Mouse (Mus musculus): ENCODE measurements at regions not wholly inside any gene's neighbourhood (a gene's known extent, or its start where the extent isn't known, plus 50 kb on each side); places are given as distances from the start of the nearest gene placed in this dataset.

DNA sequence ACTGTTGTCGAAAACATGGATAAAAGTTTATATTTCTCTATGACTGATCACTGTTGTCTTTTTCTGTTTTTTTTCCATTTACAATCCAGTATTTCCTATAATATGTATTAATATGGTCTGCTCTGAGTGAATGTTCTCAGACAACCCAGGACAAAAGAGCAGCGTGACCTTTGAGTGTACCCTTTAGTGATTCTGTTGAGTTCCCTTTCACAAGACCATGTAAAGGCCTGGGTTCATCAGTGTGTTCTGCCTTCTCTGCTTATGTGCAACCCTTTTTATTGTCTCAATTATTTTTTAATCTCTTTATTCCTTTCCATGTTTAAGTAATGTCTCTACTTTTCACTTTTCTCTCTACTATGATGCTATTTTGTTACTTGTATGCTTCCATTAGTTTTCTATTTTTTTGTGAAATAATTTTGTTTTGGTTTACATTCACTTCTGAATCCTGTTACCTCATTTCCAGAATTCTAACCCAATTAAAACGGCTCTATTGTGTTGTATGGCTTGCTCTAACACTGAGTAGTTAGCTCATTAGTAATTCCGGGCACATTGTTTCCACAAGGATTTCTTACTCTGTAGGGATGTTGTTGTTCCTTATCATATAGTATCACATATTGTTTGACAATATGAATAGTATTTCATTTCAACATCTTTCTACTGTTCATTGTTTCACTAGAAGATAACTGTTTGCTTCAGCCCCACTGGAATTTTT is 523.9 kb upstream of the Hsf2 start:
- H3K36me3 ChIP-seq (ENCODE audit: control insufficient read depth, insufficient read depth, low read length), result no peaks in the 10 kb centered on the region
- ATAC-seq (ENCODE audit: low FRiP score, low TSS enrichment), result no peak
- H3K27ac ChIP-seq (ENCODE audit: low read depth, low read length), result no peak overlapping the region
- no peaks in the 10 kb centered on the region for H3K9me3 ChIP-seq (ENCODE audit: control insufficient read depth, low read length)
- H3K9ac ChIP-seq (ENCODE audit: low read depth, low read length), result no peak overlapping the region
- no peaks in the 10 kb centered on the region for H3K27me3 ChIP-seq (ENCODE audit: control insufficient read depth, insufficient read depth, low read length)
- WGBS, result 88% methylated on average over 4 of the region's 4 CpGs
- no peaks in the 10 kb centered on the region for H3K4me1 ChIP-seq (ENCODE audit: control insufficient read depth, insufficient read depth, low read length)
- H3K4me3 ChIP-seq (ENCODE audit: low read length), result no peak overlapping the region
- H3K4me2 ChIP-seq (replicated peaks; ENCODE audit: low read depth, low read length), result no peak overlapping the region

DNA sequence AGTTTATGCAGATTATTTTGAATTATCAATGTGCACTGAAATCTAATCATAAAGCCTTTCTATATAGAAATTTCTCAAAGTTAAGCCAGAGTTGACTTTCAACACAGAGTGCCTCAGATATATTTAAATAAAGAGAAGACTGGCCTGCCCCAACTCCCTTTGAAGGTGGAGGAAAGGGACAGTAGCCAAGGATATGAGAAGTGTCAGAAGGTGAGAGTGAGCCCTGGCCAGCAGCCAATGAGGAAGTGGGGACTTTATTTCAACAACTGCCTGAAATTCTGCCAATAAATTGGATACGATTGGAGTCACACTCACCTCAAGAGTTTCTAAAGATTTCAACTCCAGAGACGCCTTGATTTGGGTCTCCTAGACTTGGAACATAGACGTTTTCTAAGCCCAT is 523.0 kb upstream of the Hsf2 start:
- H3K4me3 ChIP-seq (ENCODE audit: low read length), result no peak overlapping the region
- no peaks in the 10 kb centered on the region for H3K36me3 ChIP-seq (ENCODE audit: control insufficient read depth, insufficient read depth, low read length)
- ATAC-seq (ENCODE audit: low FRiP score, low TSS enrichment), result no peak
- H3K9me3 ChIP-seq (ENCODE audit: control insufficient read depth, low read length), result no peaks in the 10 kb centered on the region
- H3K27ac ChIP-seq (ENCODE audit: low read depth, low read length), result no peak overlapping the region
- WGBS, result 65% methylated on average over 3 of the region's 3 CpGs
- no peak overlapping the region for H3K4me2 ChIP-seq (replicated peaks; ENCODE audit: low read depth, low read length)
- H3K27me3 ChIP-seq (ENCODE audit: control insufficient read depth, insufficient read depth, low read length), result no peaks in the 10 kb centered on the region
- H3K4me1 ChIP-seq (ENCODE audit: control insufficient read depth, insufficient read depth, low read length), result no peaks in the 10 kb centered on the region
- no peak overlapping the region for H3K9ac ChIP-seq (ENCODE audit: low read depth, low read length)

DNA sequence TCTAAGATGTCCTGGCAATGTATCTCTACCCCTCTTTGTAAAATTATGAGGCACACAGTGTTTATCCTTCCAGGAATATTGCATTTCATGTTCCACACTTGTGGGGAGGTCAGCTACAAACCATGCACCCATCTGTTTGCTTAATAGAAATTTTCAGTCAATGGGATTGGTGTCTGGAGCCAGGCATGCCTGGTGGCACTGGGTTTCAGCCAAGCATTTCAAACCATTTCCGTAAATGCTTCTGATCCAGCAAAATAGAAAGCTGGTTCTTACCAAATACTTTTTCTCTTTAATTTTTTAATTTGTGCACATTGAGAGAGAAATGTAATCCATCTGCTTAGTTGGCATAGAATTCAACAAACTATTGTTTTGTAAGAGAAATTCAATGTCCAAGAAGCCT is 517.3 kb upstream of the Hsf2 start:
- Histone ChIP-seq H3K4me2 (replicated peaks; ENCODE audit: low read depth, low read length) (no peak overlapping the region), H3K27ac (ENCODE audit: low read depth, low read length) (no peak overlapping the region), H3K9ac (ENCODE audit: low read depth, low read length) (no peak overlapping the region), H3K4me1 (ENCODE audit: control insufficient read depth, insufficient read depth, low read length) (no peaks in the 10 kb centered on the region), H3K36me3 (ENCODE audit: control insufficient read depth, insufficient read depth, low read length) (no peaks in the 10 kb centered on the region), H3K9me3 (ENCODE audit: control insufficient read depth, low read length) (no peaks in the 10 kb centered on the region), H3K4me3 (ENCODE audit: low read length) (no peak overlapping the region), H3K27me3 (ENCODE audit: control insufficient read depth, insufficient read depth, low read length) (no peaks in the 10 kb centered on the region)
- no peak for ATAC-seq (ENCODE audit: low FRiP score, low TSS enrichment)
- WGBS, result 93% methylated on average over 1 of the region's 1 CpGs

DNA sequence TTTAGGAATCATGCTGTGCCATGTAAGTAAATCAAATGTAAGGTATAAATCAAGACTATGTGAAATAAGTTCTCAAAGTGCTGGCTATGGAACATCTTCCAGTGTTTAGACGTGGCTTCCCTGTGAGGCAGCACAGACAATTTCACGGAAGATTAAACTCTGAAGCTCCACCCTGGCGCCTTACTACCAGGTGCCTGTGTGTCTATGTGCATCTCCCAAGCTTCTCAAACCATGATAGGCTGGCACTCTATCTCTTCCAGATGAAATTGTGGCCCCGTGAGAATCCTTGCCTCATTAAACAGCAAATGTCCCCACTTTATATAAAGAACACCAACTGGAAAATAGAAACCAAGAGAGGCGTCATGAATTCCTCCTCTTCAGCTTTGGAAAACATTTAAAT is 511.4 kb upstream of the Hsf2 start:
- no peak overlapping the region for H3K4me2 ChIP-seq (replicated peaks; ENCODE audit: low read depth, low read length)
- H3K27me3 ChIP-seq (ENCODE audit: control insufficient read depth, insufficient read depth, low read length), result no peaks in the 10 kb centered on the region
- peak; percentile 94 for ATAC-seq (ENCODE audit: low FRiP score, low TSS enrichment)
- 53% methylated on average over 5 of the region's 5 CpGs for WGBS
- no peak overlapping the region for H3K9ac ChIP-seq (ENCODE audit: low read depth, low read length)
- no peak overlapping the region for H3K27ac ChIP-seq (ENCODE audit: low read depth, low read length)
- no peaks in the 10 kb centered on the region for H3K9me3 ChIP-seq (ENCODE audit: control insufficient read depth, low read length)
- no peaks in the 10 kb centered on the region for H3K4me1 ChIP-seq (ENCODE audit: control insufficient read depth, insufficient read depth, low read length)
- H3K4me3 ChIP-seq (ENCODE audit: low read length), result no peak overlapping the region
- no peaks in the 10 kb centered on the region for H3K36me3 ChIP-seq (ENCODE audit: control insufficient read depth, insufficient read depth, low read length)

DNA sequence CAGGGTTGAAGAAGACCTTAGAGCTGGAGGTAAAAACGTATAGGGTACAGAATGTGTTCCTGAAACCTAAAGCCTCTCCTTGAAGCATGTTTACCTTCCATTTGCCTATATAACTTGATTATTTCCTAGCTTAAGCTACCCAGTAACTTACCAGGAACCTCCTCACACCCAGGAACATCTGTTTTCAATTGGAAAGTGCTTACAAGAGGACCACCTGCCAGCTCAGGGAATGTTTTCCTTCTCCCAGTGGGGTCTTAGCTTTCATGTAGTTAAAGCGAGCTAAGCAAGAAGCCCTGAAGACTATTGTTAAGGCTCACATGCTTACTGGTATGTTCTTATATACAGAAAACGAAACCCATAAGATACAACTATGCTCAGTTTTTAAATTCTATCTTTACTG is 506.6 kb upstream of the Hsf2 start:
- Histone ChIP-seq H3K4me2 (replicated peaks; ENCODE audit: low read depth, low read length) (no peak overlapping the region), H3K9ac (ENCODE audit: low read depth, low read length) (no peak overlapping the region), H3K36me3 (ENCODE audit: control insufficient read depth, insufficient read depth, low read length) (no peaks in the 10 kb centered on the region), H3K27me3 (ENCODE audit: control insufficient read depth, insufficient read depth, low read length) (no peaks in the 10 kb centered on the region), H3K4me3 (ENCODE audit: low read length) (no peak overlapping the region), H3K4me1 (ENCODE audit: control insufficient read depth, insufficient read depth, low read length) (no peaks in the 10 kb centered on the region), H3K27ac (ENCODE audit: low read depth, low read length) (no peak overlapping the region), H3K9me3 (ENCODE audit: control insufficient read depth, low read length) (no peaks in the 10 kb centered on the region)
- 40% methylated on average over 3 of the region's 3 CpGs for WGBS
- no peak for ATAC-seq (ENCODE audit: low FRiP score, low TSS enrichment)

DNA sequence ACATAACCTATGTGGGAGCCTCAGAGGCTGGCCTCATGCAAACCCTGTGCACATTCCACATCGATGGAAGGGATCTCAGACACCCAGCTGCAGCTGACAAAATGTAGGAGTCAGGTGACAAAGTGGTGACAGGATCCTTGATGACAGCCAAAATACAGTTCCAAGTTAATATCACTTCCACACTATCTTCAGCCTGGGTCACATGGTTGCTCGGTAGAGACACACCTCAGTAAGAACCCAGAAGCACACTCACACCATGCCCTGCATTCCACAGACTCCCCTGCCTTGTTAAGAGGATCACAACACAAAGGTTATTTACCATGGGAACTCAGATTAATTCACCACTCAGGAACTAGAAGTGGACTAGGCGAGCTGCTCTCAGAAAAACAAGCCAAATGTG is 505.4 kb upstream of the Hsf2 start:
- no peak overlapping the region for H3K9ac ChIP-seq (ENCODE audit: low read depth, low read length)
- no peaks in the 10 kb centered on the region for H3K4me1 ChIP-seq (ENCODE audit: control insufficient read depth, insufficient read depth, low read length)
- ATAC-seq (ENCODE audit: low FRiP score, low TSS enrichment), result no peak
- H3K27me3 ChIP-seq (ENCODE audit: control insufficient read depth, insufficient read depth, low read length), result no peaks in the 10 kb centered on the region
- no peak overlapping the region for H3K4me2 ChIP-seq (replicated peaks; ENCODE audit: low read depth, low read length)
- H3K4me3 ChIP-seq (ENCODE audit: low read length), result no peak overlapping the region
- no peaks in the 10 kb centered on the region for H3K36me3 ChIP-seq (ENCODE audit: control insufficient read depth, insufficient read depth, low read length)
- H3K9me3 ChIP-seq (ENCODE audit: control insufficient read depth, low read length), result no peaks in the 10 kb centered on the region
- 61% methylated on average over 3 of the region's 3 CpGs for WGBS
- no peak overlapping the region for H3K27ac ChIP-seq (ENCODE audit: low read depth, low read length)

DNA sequence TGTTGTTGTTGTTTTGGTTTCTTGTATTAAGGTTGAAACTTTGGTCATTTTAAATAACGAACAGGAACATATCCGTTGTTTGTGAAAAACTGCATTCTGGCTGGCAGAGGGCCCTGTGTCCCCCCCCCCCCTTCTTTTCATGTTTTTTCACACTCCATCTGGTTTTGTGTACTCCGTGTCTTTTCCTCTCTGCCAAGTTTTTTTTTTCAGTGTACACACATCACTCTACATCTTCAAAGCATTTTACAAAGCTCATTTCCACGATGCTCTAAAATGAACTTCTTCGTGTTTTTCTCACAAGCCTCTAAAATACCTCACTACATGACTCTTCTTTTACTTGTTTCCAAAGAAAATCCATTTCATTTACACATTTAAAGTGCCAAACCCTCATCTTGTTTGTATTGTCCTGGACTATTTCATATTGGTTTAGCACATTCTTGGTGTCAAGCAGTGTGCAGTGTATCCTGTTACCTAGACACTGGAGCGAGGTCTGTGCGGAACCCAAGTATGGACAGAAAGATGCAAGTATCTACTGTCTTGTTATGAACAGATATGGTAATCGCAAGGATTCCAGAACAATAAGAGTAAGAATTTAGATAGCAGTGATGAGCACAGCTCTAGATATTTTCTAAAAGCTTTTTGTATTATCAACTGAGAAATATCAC is 503.5 kb upstream of the Hsf2 start:
- no peaks in the 10 kb centered on the region for H3K36me3 ChIP-seq (ENCODE audit: control insufficient read depth, insufficient read depth, low read length)
- H3K9ac ChIP-seq (ENCODE audit: low read depth, low read length), result no peak overlapping the region
- no peak overlapping the region for H3K4me2 ChIP-seq (replicated peaks; ENCODE audit: low read depth, low read length)
- no peaks in the 10 kb centered on the region for H3K4me1 ChIP-seq (ENCODE audit: control insufficient read depth, insufficient read depth, low read length)
- WGBS, result 84% methylated on average over 8 of the region's 8 CpGs
- no peaks in the 10 kb centered on the region for H3K9me3 ChIP-seq (ENCODE audit: control insufficient read depth, low read length)
- ATAC-seq (ENCODE audit: low FRiP score, low TSS enrichment), result no peak
- H3K27ac ChIP-seq (ENCODE audit: low read depth, low read length), result no peak overlapping the region
- H3K27me3 ChIP-seq (ENCODE audit: control insufficient read depth, insufficient read depth, low read length), result no peaks in the 10 kb centered on the region
- no peak overlapping the region for H3K4me3 ChIP-seq (ENCODE audit: low read length)

DNA sequence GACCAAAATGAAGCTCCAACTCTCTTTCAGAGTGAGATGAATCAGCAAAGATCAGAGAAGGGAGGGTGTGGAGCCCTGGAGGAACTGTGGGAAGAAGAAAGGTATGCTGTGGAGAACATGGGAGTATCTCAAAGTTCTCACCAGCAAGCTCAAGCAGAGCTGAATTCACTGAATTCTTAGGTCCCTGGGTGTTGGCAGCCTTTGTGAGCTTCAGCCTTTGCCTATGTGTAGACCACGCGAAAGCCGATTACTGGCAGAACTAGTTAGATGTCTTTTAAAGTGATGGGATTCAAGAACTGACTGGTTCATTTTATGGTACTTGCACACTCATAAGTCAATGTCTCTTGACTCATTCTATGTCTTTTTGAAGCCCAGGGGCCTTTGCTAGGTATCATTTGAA is 491.2 kb upstream of the Hsf2 start:
- Histone ChIP-seq H3K27me3 (ENCODE audit: control insufficient read depth, insufficient read depth, low read length) (no peaks in the 10 kb centered on the region), H3K9ac (ENCODE audit: low read depth, low read length) (no peak overlapping the region), H3K36me3 (ENCODE audit: control insufficient read depth, insufficient read depth, low read length) (no peaks in the 10 kb centered on the region), H3K4me1 (ENCODE audit: control insufficient read depth, insufficient read depth, low read length) (no peaks in the 10 kb centered on the region), H3K9me3 (ENCODE audit: control insufficient read depth, low read length) (no peaks in the 10 kb centered on the region), H3K27ac (ENCODE audit: low read depth, low read length) (no peak overlapping the region), H3K4me2 (replicated peaks; ENCODE audit: low read depth, low read length) (no peak overlapping the region), H3K4me3 (ENCODE audit: low read length) (no peak overlapping the region)
- WGBS, result 93% methylated on average over 3 of the region's 3 CpGs
- ATAC-seq (ENCODE audit: low FRiP score, low TSS enrichment), result no peak

DNA sequence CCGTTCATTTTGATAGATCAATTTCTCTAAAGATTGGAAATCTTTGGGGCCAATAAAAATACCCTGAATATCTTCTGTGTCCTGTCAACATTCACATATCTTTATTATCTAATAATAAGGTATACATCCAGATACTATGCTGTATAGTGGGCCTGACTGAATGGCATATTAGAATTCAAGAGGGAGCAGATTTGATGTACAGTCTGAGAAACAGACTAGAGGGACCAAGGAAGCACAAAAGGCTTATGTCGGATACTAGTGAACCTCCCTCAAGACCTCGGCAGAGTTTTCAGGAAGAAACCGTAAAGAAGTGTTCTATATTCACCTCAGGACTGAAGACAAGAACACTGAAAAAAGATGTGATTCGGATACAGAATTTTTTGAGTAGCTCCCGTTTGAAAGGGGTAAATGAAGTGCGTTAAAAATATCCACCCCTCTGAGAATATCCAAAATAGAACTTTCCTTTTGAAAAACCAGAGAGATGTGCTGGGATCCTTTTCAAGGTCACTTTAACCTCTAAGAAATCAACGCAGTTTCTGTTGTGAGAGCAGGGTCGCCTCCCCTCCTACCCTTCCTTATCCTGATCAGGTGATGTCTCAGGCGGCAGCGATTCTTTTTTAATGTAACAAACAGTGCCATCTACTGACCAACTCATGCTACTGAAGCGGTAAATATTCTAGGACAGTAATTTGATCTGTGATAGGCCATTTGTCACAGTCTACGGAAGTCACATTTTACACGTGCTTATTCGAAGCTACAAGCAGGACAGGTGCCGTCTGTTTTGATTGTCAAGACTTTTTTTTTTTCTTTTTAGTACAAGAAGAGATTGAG is 485.1 kb upstream of the Hsf2 start:
- H3K36me3 ChIP-seq (ENCODE audit: control insufficient read depth, insufficient read depth, low read length), result no peaks in the 10 kb centered on the region
- 22% methylated on average over 16 of the region's 16 CpGs for WGBS
- no peak overlapping the region for H3K9ac ChIP-seq (ENCODE audit: low read depth, low read length)
- no peak overlapping the region for H3K27ac ChIP-seq (ENCODE audit: low read depth, low read length)
- H3K4me1 ChIP-seq (ENCODE audit: control insufficient read depth, insufficient read depth, low read length), result no peaks in the 10 kb centered on the region
- H3K4me2 ChIP-seq (replicated peaks; ENCODE audit: low read depth, low read length), result peak overlapping the region; percentile 27
- ATAC-seq (ENCODE audit: low FRiP score, low TSS enrichment), result peak; percentile 83; the same call in 1 of the 2 replicates
- H3K4me3 ChIP-seq (ENCODE audit: low read length), result no peak overlapping the region
- no peaks in the 10 kb centered on the region for H3K9me3 ChIP-seq (ENCODE audit: control insufficient read depth, low read length)
- H3K27me3 ChIP-seq (ENCODE audit: control insufficient read depth, insufficient read depth, low read length), result no peaks in the 10 kb centered on the region

Measured in kidney, embryonic 14.5 days (tissue).